Mouse (Mus musculus) skeletal muscle tissue, adult 2 months (tissue): ENCODE measurements around the gene Gm37240.

Experiments
- DNase-seq: peaks from one replicate; pipeline ENCODE4 v3.0.0-alpha.2; 2012; ENCODE audit warnings: low read depth, low spot score

Gene Gm37240

DNA sequence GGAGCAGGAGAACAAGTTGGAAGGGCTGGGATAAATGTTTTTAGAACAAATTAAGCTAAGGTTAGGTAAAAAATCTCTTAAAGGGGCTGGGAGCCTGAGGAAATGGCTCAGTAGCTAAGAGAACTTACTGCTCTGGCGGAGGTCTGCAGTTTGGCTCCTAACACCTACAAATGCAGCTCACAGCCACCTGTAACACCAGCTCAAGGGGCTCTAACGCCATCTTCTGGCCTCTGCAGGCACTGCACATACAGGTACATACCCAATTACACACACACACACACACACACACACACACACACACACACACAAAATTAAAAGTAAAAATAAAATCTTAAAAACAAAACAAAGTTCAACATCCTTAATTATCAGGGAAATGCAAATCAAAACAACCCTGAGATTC lies 1174.4 kb downstream of the Gm37240 start:
- DNase-seq = no peak

DNA sequence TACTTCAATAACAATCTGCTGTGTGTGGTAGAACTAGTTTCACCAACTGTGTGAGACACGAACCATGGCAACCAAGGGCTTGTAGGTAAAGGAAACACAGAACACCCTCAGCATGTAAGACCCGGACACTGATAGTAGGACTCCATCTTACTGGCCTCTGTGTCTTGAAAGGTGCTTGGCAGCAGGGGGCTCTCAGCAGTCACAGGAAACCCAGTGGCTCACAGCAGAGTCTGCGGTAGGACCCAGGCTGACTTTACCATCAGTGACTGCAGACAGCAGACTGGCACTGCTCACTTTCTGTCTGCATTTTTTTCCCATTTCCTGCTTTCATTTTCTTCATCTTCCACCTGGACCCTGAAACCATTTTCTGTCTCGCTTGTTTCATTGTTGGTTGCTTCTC lies 1176.6 kb downstream of the Gm37240 start:
- DNase-seq = no peak

DNA sequence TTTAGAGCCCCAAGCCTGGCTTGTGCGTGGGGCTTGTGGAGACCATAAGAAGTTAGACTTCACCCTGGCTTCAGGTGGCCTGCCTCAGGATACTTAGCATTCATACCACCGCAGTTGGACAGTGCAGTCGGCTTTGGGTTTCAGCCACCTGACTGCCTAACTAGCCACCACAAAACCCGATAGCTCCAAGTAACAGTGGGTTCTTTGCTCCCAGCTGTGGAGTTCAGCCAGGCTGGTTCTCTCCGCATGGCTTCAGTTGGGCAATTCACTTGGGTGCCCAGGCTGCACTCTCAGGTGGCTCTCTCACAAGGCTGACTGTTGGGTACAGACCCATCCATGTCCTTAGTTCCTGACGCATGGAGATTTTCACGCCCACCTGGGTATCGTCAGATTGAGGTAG lies 1177.4 kb downstream of the Gm37240 start:
- DNase-seq = peak; percentile 66

DNA sequence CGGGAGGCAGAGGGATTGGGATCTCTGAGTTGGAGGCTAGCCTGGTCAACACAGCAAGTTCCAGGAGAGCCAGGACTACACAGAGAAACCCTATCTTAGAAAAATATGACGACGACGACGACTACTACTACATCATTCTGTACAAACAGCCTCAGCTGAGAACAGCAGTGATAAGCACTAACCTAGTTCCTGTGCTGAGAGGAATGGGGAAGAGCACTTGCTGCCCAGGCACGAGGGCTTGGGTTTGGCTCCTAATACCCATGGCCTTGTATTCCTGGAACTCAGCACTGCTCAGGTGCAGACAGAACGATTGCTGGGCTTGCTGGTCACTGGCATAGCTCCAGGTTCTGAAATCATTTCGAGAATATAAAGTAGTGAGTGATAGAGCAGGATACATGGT lies 1178.2 kb downstream of the Gm37240 start:
- no peak for DNase-seq

DNA sequence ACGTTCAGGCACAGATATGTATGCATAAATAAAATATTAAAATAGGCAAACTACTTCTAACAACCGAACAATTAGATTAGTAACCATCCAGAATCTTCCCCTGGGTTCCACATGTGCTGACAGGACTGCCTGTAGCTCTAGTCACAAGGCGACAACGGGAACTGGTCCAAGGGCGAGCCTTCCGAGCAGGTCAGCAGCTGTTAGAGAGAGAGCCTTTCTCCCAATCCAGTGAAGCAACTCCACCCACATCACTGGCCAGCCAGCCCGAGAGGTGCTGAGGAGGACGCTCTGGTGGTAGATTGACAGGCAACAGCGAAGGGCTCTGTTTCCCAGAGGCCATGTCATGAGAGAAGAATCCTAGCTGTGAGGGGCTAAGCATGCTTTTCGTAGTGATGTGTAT lies 1178.8 kb downstream of the Gm37240 start:
- DNase-seq = peak; percentile 86

DNA sequence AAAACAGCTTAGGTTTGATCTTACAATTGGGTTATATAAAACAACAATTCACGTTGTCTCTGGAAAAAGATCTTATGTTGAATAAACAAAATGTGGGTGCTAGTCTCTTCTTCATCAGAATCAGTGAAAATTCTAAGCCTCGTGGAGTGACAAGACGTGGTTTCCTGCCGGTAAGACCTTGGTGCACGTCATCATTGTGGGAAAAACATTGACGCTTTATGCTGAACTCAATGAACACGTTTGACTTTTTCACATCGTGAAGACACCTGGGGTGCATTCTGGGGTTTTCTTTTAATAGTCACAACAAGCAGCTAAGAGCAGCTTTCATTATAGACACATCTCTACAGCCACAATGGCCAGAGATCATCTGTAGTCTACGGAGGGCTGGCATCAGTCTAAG lies 1182.1 kb downstream of the Gm37240 start:
- no peak for DNase-seq

DNA sequence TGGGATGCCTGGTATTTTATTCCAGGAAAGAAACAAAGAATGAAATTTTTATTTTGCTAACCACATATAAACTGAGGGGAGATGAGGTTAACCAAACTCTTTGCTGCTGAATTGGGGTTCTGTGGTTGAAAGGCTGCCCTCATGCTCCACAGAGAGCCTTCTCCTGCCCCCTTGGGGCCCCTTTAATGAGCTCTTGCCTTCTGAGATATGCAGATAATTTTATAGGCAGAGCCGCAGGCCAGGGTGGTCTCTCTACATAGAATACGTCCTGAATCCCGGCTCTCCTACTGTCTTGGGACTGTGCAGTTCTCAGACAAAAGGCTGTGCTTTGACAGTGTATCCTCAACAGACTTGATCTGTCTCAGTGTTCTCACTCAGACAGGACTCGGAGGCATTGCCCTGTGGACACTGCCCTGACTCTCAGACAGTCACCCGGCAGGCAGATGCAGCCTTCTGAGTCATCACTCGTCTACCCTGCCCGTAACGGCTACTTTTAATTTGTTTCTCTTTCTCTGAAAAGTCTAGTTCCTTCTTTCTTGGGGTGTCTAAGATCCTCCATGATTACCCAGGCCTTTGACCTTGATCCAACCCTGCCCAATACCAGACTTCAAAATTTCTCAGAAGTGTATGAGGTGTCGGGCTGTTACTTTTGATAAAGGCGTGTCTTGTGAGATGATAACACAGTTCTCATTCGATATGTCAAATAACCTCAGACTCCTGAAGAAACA lies 1184.1 kb downstream of the Gm37240 start:
- DNase-seq = no peak

DNA sequence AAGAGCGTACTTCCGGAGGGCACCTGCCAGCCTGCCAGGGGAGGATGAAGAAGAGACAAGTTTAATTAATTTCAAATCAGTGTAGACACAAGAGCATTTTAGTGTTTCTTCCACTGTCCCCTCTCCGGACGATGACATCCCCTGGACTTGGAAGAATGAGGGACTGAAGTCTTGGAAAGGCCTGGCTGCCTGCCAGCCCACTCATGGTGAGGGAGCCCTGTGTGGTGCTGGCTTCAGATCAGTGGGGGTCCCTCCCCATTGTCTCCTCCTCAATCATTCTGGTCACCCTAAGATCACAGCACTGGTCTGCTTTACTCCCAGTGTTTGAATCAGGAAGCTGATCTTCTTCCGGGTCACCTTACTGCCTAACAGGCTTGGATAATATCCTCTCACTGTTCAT lies 1185.4 kb downstream of the Gm37240 start:
- DNase-seq = no peak

DNA sequence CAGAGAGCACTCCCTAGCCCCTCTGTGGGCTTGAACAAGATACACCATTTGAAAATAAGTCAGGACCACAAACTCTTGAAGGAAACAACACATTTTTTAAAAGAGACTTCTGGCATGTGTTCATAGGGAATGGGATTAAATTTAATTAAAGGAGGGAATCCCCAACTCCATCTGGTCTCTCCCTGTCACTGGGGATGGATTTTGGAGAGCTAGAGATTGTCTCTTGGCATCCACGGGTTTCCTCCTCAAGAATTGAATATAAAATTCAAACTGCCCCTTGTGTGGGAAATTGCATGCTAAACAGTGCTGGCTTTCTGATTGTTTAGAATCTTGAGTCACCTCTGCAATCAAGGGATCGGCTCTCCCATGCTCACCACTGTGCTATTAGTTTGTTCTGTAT lies 1185.8 kb downstream of the Gm37240 start:
- no peak for DNase-seq

DNA sequence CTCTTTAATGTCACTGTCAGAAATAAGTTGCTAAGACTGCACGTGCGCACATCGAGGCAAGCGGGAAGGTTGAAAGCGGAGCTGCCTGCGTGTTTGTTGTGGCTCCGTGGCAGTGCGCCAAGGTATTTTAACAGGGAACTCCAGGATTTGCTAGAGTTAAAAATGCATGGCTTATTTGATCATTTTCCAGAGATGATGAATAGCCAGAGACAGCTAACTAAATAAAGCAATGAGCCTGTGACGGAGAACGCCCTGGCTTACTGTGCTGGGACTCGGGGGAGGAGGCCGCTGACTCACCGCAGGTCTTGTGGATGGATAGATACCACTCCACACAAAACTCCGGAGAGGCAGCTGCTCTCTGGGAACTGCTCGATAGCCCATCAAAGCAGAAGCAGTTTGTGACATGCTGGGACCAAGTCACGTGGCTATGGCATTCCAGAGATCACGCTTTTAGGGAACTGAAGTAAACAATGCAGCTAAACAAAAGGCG lies 1190.8 kb downstream of the Gm37240 start:
- DNase-seq = no peak

DNA sequence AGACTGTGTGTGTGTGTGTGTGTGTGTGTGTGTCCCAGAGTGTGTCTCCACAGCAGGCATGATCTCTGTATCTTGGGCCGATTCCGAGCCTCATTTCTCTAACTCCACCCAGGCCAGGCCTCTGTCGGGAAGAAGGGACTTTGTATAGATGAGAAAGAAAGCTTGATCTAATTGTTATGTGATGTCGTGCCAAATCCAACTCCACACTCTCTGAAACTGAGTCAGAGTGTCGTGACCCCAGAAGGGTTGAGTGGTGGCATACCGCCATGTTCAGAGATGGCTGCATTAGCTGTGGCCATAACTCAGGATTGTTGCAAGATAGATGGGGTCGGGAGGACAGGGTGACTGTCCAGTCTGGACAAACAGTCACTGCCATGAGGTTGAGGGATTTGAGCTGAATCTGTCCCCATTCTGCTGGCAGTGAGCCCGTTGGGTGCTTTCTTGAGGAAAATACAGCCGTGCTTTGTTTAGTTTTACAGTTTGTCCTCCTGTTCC lies 1191.4 kb downstream of the Gm37240 start:
- no peak for DNase-seq

DNA sequence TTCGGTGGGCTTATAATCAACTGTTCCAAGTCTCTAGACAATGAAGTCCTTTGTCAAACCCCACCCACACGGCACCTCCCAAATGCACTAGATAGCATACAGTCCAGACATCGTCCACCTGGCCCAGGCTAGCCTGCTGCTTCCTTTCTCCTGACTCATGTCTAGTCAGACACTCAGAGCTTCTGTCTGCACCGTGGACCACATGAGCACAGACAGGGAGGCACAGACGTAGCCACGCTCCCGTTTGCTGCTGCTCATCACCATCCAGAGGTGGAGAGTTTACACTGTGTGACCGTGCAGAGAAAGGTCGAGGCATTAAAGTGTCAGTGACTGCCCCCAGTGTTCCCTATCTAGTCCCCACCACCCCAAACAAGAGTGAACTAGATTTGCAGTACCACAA lies 1191.9 kb downstream of the Gm37240 start:
- DNase-seq = no peak

DNA sequence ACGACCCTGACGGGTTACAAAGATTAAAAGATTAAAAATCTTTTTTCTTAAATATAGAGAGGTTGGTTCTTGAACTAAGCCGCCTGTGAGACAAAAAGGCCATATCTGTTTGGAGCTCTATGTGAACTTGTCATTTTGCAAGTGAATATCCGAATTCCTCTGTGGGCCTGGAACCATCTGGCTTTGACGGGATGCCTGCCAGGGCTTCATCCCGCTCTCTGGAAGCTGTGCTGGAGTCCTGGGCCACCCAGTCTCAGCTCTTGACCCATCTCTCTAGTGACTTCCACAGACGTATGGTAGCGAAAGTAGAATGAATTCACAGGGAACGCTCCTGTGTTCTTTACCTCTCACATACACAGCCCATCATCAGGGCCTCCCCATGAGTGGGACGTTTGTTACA lies 1193.4 kb downstream of the Gm37240 start:
- no peak for DNase-seq

DNA sequence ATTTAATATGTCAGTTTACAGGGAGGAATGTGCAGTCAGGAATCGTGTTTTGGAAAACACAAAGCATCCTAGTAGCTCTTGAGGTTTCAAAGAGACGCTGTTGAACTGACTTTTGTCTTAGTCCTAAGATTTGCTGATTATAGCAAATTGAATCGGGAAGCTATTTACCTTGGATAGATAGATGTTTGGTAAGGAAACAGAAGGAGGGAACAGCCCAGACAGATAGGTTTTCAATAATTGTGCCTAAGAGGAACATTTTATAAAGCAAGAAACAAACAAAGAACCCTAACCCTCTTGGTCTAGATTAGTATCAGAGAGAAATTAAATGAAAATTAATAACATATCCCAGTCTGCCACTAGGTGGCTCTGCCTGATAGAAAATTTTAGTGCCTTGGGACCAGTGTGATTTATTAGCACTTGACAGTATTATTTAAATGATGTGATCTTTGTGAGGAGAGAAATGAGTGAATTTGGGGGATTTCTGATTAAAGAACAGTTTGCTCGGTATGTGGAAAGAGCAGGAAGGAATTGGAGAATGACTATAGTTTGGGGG lies 1194.6 kb downstream of the Gm37240 start:
- no peak for DNase-seq

DNA sequence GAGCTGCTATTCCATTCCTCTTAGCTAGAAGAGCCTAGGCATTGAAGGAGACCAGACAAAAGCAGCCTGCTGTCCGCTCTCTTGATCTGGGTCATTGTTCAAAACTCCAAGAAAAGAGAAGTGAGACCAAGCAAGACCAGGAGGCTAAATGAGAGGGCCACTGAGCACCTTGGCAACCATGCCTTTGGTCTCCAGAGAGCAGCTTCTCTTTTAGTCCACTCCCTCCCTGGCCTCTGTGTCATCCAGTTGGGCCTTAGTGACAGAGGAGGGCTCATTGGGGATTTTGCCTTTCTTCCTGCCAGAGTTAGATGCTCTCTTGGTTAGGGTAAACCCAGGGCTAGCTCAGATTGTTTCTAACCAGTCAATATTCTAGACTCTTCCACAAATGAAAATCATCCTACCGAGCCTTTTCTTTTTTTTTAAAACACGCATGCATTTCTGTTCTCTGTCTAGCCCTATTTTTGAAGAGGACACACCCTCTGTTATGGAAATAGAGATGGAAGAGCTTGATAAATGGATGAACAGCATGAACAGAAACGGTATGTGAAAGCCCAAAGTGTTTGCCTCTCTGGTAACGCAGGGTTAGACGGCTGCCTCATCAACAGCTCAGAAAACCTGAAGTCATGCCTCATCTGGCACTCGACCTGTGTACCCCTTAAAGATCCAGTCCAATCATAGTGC lies 1197.1 kb downstream of the Gm37240 start:
- no peak for DNase-seq

DNA sequence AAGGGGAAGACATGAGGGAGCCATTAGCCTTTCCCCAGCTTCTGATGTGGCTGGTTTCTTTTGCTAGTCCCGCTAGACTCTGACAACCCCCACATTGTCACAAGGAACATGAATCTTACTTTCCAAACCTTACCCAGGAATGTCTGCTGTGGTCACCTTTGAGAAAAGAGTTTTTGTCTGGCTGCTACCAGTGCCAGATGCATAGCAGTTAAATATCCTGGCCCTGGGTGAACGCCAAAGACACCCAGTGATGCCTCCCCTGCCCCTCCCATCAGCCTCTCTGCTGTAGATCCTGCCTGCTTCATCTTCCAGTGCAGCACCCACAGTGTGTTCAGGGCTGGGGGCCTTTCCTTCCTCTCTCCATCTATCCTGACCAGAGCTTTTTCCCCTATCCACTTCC lies 1197.7 kb downstream of the Gm37240 start:
- DNase-seq = no peak

DNA sequence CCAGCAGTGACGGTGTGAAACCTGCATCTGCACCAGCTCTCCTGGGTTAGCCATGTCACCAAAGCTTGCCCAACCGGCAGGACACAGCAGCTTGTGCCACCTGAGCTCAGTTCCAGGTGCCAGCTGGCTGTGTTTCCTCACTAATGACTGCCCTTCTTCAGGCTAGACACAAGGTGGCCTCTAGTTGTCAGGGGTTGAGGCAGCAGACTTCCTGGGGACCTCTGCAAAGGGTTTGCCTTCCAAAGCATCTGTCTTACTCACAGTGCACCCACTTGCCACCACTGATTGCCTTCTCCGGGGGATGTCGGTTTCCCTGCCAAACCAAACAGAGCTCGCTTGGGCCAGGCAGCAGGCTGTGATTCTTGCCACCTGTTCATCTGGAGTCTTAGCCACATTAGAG lies 1199.1 kb downstream of the Gm37240 start:
- peak; percentile 55 for DNase-seq

DNA sequence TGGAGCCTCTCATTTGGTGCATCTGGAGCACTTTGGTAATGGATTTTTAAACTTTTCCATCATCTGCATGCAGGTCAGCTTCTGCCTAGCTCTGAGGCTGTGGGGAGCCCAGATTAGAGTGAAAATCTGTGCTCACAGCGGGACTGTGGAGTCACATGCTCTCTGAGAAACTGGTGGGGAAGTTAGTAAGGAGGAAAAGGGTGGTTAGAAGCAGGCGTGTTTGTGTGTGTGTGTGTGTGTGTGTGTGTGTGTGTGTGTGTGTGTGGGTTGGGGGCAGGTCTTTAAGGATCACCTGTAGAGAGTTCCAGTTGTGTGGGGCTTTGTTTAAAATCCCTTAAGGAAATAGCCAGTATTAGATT lies 1199.9 kb downstream of the Gm37240 start:
- DNase-seq = no peak

DNA sequence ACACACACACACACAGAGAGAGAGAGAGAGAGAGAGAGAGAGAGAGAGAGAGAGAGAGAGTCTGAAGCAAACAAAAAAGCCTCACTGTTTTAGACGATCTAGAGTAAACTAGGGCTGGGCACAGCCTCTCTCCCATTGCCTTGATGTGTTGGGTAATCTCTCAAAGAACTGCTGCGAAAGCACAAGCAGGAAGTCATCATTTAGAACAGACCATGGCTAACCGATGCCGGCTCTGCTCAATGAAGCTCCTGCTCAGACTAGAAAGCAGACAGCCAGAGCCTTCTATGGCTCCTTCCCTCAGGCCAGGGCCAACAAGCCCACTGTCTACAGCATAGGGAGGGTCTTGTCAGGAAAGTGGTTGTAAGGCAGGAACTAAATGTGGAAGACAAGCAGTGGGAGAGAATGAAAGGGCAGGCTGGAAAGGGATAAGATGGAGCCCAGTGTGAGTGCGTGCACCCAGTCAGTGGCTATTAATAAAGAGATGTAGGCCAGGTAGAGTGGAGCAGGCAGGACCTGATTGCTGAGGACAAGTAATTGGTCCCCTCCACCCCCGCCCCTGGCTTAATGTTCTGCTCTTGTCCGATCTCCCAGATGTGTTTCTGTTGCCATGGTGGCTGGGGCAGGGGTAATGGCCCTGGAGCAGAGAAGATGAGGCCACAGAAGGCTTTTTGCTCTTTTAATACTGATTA lies 1200.4 kb downstream of the Gm37240 start:
- no peak for DNase-seq

DNA sequence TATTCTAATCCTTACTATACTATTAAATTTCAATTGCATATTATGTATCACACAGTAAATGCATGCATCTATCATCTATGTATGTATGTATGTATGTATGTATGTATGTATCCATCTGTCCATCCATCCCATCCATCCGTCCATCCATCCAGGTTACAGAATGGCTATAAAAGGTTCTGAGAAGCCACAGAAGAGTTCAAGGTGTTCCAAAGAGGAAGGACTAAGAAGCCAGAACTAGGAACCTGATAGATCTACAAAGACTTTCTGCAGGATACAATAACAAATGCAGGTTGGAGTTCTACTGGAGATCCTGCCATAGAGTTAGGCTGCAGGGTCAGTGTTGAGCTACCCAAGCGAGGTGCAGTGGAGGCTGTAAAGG lies 1201.0 kb downstream of the Gm37240 start:
- DNase-seq = no peak

DNA sequence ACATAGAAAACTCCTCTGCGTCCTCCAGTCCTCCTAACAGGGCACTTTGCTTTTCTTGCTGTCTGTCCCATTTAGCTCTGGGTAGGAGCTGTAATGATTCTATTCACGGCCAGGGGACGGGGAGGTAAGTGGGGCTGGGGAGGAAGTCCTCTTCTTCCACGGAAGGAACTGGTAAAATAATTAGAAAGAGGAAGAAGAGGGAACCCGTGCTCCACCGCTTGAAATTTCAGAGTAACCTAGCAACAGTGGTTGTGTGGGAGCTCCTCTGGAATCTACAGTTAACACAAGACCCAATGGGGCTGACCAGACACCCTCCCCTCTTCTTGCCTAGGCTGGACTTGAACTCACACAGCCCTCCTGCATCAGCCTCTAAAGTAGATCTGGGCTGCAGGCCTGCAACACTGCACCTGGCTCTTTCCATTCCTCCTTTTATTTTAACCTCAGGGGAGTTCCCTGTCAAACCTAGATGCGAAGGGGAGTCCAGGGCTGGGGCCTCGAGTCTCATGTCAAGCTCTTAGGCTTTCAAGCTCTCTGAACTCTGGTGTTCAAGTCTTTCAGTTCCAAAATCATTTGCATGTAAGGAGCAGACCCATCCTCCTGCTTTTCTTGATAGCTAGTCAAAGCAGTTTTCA lies 1201.5 kb downstream of the Gm37240 start:
- DNase-seq = no peak

DNA sequence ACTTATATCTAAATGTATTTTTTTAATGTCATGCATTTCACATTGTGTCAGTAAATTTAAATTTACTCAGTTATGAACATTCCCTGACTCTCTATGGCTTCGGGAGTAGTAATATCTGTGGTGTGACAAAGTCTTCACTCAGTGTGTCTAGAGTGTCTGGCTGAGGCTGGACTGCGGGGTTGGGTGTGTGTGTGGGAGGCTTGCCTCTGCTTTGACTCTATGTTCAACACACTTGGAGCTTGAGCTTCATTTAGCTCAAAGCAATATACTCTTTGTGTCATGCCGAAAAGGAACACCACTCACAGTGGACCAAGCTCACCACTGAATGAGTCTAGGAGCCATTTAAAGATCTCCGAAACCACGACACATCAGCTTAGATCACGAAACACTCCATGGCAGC lies 1203.5 kb downstream of the Gm37240 start:
- DNase-seq = no peak
